Mouse (Mus musculus) bone marrow, adult 2 months (tissue): ENCODE data around the gene Dpyd.

Source experiments
- CTCF ChIP-seq: fragments of 200-500 bp; IDR thresholded peaks from 2 replicates; pipeline ENCODE4 v1.5.1; 2011; ENCODE audit warnings: low read length, control low read depth; ENCODE audit not compliant: control insufficient read depth, insufficient read depth
- POLR2A ChIP-seq: fragments of 200-500 bp; IDR thresholded peaks from 2 replicates; pipeline ENCODE4 v1.6.1; 2011; ENCODE audit warnings: low read depth, mild to moderate bottlenecking, control low read depth, low read length, borderline replicate concordance; ENCODE audit not compliant: control insufficient read depth

DNA sequence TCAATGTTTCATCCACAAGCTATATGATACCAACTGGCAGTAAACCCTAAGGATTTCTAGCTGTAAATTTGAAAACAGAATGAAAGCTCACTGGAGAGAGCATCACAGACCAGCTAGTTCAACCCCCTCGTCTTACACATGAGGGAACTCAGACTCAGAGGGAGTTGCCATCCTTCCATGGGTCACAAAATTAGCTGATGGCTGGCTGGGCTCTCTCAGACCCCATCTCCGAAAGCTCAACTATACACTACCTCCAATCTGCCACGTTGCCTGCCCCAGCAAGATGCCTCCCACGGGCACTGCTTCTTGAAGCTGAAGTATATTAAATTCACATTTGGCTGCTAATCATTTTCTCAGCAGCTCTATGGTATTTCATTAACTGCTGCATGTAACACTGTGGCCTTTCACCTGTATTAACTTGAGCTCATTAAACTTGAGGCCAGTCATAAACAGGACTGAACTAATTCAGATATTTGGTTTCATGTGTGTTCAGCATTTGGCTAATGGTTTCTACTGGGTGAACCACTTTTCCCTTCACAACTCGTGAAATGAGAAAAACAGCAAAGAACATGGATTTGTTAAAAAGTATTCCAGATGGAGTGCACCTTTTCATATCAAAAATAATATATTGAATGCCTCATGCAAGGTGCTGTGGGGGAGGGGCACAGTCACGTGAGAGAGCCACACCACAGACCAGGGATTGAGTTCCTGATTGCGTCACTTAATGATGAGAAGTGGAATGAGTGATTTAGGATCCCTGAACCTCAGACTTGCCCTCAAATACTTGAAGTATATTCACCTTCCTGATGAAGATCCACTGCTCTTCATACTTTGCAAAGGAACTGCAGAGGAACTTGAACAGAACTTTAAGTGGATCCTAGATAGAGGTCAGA lies 841.2 kb downstream of the Dpyd start:
- TF ChIP-seq CTCF (no peak), POLR2A (no peak)
